Mouse (Mus musculus) MEL (cell line): ENCODE results near the gene Kalrn.

Experiments
- JUND ChIP-seq: IDR thresholded peaks from 2 replicates; pipeline ENCODE4 v1.6.1; 2011; ENCODE audit warnings: low read depth, mild to moderate bottlenecking, improper control_type of control experiment, low read length
- POLR2A ChIP-seq, 2 experiments: IDR thresholded peaks; 2 replicates each; pipeline ENCODE4 v1.6.1; 2011 to 2012; ENCODE audit warnings: low read length in 2 of 2, mild to moderate bottlenecking in 2 of 2, control low read depth in 1 of 2, improper control_type of control experiment in 1 of 2, low read depth in 1 of 2, moderate library complexity in 1 of 2; ENCODE audit not compliant: control insufficient read depth in 1 of 2, insufficient read depth in 1 of 2, poor library complexity in 1 of 2
- USF2 ChIP-seq, 2 experiments: IDR thresholded peaks; 2 replicates each; pipeline ENCODE4 v1.6.1; 2011 to 2012; ENCODE audit warnings: improper control_type of control experiment in 2 of 2, low read length in 2 of 2, borderline replicate concordance in 1 of 2, inconsistent platforms in 1 of 2, low read depth in 1 of 2, mild to moderate bottlenecking in 1 of 2; ENCODE audit not compliant: insufficient read depth in 1 of 2

GRCm38 (mm10) chr16:34343968-34344367 lies 229.4 kb downstream of the Kalrn start:
- TF ChIP-seq JUND (no peak), POLR2A (IDR thresholded peaks at IDR 0.05; ENCODE audit: control insufficient read depth in 1 of 2, insufficient read depth in 1 of 2, low read depth in 1 of 2, low read length in 2 of 2, poor library complexity in 1 of 2) (no peak), USF2 (IDR thresholded peaks at IDR 0.05; ENCODE audit: borderline replicate concordance in 1 of 2, insufficient read depth in 1 of 2, low read depth in 1 of 2, low read length in 2 of 2) (no peak)
